Mouse (Mus musculus): Measurements from ENCODE around the gene Gm13030. TPM values are rescaled to one million over a fixed set of nuclear protein-coding genes. Genes with fewer than 3 reads are reported as not detected.
"Not testable (repeated sequence)": the region's sequence is repeated elsewhere in the genome, so short reads cannot be mapped to it uniquely, and the experiment has no call there.

Gene Gm13030
- total RNA-seq, 1 experiment: not detected

- TF ChIP-seq ZC3H11A (IDR thresholded peaks at IDR 0.05; ENCODE audit: borderline replicate concordance, low read depth, low read length) (no peak), ZNF384 (IDR thresholded peaks at IDR 0.05; ENCODE audit: low read depth, low read length) (0 out of 2 replicates have a peak, but pooled peaks have one; percentile 29), MAFK (IDR thresholded peaks at IDR 0.05; ENCODE audit: insufficient read depth, low read depth, low read length) (no peak), CHD2 (IDR thresholded peaks at IDR 0.05; ENCODE audit: low read depth, low read length) (no peak), HCFC1 (IDR thresholded peaks at IDR 0.05; ENCODE audit: borderline replicate concordance, insufficient read depth, low read length) (peak; percentile 54; the same call in 1 of the 2 replicates)
- no peak within 1 kb of the TSS for H3K27ac ChIP-seq (ENCODE audit: insufficient read depth, low read depth, low read length, poor library complexity, severe bottlenecking)
- peak within 1 kb of the TSS; percentile 78 for H3K9ac ChIP-seq (ENCODE audit: insufficient read depth, low read depth, low read length, poor library complexity, severe bottlenecking)
- peak; percentile 98 for DNase-seq (ENCODE audit: low read depth, low spot score)
- in situ Hi-C loops (cut with MboI; ENCODE audit: low sequenced_read_pairs in 2 of 2, unreplicated experiment in 2 of 2): no loop called here
- H3K36me3 ChIP-seq (ENCODE audit: control insufficient read depth, insufficient read depth, low read length, poor library complexity, severe bottlenecking): peaks cover 5% of the 10 kb centered on the region; the same call in 1 of the 2 replicates
- no peaks in the 10 kb centered on the region for H3K9me3 ChIP-seq (ENCODE audit: control insufficient read depth, insufficient read depth, low read depth, low read length)
- H3K4me1 ChIP-seq (ENCODE audit: control insufficient read depth in 2 of 2, insufficient read depth in 2 of 2, low read length in 2 of 2, poor library complexity in 1 of 2): no peaks in the 10 kb centered on the region
- H3K4me3 ChIP-seq (ENCODE audit: insufficient read depth in 1 of 2, low read depth in 1 of 2, low read length in 2 of 2, poor library complexity in 1 of 2, severe bottlenecking in 1 of 2): peak within 1 kb of the TSS; percentile 84 to 85
These were observed 40.0 kb upstream of the Gm13030 start, which contains the start of gene Otud3 for GRCm38 (mm10) chr4:138913797-138914196. Gene Otud3 (minus strand): TSS chr4:138913945.

DNA sequence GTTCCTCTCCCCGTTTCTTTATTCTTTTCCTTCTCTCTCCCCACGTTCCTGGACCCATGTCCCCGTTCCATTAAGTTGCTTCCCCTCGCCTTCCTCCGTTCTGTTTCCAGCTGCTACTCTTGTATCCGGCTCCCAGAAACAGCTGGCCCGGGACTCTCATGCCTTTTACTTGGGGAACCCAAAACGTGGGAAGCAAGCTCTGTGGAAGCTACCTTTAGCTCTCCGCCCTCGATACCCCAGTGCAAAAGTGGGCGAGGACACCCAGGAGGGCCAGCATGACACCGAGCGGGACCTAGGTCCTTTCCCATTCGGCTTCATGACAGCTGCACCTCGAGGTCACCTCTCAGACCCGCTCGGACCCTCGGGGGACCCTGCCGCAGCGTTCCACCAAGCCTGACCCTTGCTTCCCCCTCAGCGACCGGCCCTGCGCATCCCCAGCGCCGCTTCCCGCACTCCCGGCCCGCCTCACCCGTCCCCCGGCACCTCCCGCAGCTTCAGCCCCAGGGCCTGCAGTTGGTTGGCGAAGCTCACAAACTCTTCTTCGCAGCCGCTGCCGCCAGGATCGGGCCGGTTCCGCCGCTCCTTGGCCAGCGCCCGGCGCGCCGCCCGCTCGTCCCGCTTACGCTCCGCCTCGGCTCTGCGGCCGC, 39.5 kb upstream of the Gm13030 start:
- Histone ChIP-seq H3K4me3 (ENCODE audit: insufficient read depth in 1 of 2, low read depth in 1 of 2, low read length in 2 of 2, poor library complexity in 1 of 2, severe bottlenecking in 1 of 2) (peak overlapping the region; percentile 84 to 85), H3K36me3 (ENCODE audit: control insufficient read depth, insufficient read depth, low read length, poor library complexity, severe bottlenecking) (peaks cover 5% of the 10 kb centered on the region; the same call in 1 of the 2 replicates), H3K27ac (ENCODE audit: insufficient read depth, low read depth, low read length, poor library complexity, severe bottlenecking) (no peak overlapping the region), H3K9me3 (ENCODE audit: control insufficient read depth, insufficient read depth, low read depth, low read length) (no peaks in the 10 kb centered on the region), H3K4me1 (ENCODE audit: control insufficient read depth in 2 of 2, insufficient read depth in 2 of 2, low read length in 2 of 2, poor library complexity in 1 of 2) (no peaks in the 10 kb centered on the region), H3K9ac (ENCODE audit: insufficient read depth, low read depth, low read length, poor library complexity, severe bottlenecking) (peak overlapping the region; percentile 78)
- DNase-seq (ENCODE audit: low read depth, low spot score): no peak
- in situ Hi-C loops (cut with MboI; ENCODE audit: low sequenced_read_pairs in 2 of 2, unreplicated experiment in 2 of 2): no loop called here
- no peak for TF ChIP-seq ZNF384 (IDR thresholded peaks at IDR 0.05; ENCODE audit: low read depth, low read length)
- no peak for TF ChIP-seq MAFK (IDR thresholded peaks at IDR 0.05; ENCODE audit: insufficient read depth, low read depth, low read length)
- TF ChIP-seq CHD2 (IDR thresholded peaks at IDR 0.05; ENCODE audit: low read depth, low read length): no peak
- no peak for TF ChIP-seq HCFC1 (IDR thresholded peaks at IDR 0.05; ENCODE audit: borderline replicate concordance, insufficient read depth, low read length)
- no peak for TF ChIP-seq ZC3H11A (IDR thresholded peaks at IDR 0.05; ENCODE audit: borderline replicate concordance, low read depth, low read length)

DNA sequence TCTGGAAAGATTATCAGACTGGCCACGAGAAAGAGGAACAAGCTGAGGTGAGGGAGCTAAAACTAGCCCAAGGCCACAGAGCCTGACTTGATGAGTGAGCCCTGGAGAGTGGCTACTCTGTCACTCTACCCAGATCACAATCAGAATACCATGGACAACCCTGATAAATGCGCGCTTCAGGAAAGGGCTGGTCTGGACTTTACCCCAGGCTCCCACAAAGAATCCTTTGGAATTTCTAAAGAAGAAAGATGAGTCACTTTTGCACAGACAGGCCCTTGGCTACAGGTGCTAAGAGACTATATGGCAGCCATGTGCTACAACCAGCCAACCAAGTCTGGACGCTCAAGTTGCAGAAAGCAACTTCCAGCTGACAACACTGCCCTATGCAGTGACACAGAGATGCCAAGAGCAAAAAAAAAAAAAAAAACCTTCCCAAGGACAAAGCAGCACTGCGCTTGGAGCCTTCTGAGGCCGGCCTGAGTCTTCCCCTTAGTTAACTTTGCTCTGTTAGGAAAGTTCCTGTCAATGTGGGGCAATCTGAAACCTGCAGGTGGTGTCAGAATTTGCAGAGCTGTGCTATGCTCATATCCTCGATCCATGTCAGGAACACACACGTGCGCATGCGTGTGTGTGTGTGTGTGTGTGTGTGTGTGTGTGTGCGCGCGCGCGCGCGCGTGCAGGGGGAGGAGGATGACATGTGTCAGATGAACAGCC, 32.0 kb upstream of the Gm13030 start:
- Histone ChIP-seq H3K4me3 (ENCODE audit: insufficient read depth in 1 of 2, low read depth in 1 of 2, low read length in 2 of 2, poor library complexity in 1 of 2, severe bottlenecking in 1 of 2) (no peak overlapping the region), H3K9ac (ENCODE audit: insufficient read depth, low read depth, low read length, poor library complexity, severe bottlenecking) (no peak overlapping the region), H3K4me1 (ENCODE audit: control insufficient read depth in 2 of 2, insufficient read depth in 2 of 2, low read length in 2 of 2, poor library complexity in 1 of 2) (peaks cover 0 to 7% of the 10 kb centered on the region in 2 experiments; a peak in 1 of 4 replicates), H3K9me3 (ENCODE audit: control insufficient read depth, insufficient read depth, low read depth, low read length) (no peaks in the 10 kb centered on the region), H3K27ac (ENCODE audit: insufficient read depth, low read depth, low read length, poor library complexity, severe bottlenecking) (no peak overlapping the region), H3K36me3 (ENCODE audit: control insufficient read depth, insufficient read depth, low read length, poor library complexity, severe bottlenecking) (peaks cover 35% of the 10 kb centered on the region)
- in situ Hi-C loops (cut with MboI; ENCODE audit: low sequenced_read_pairs in 2 of 2, unreplicated experiment in 2 of 2): no loop called here
- no peak for TF ChIP-seq ZNF384 (IDR thresholded peaks at IDR 0.05; ENCODE audit: low read depth, low read length)
- no peak for TF ChIP-seq HCFC1 (IDR thresholded peaks at IDR 0.05; ENCODE audit: borderline replicate concordance, insufficient read depth, low read length)
- no peak for TF ChIP-seq CHD2 (IDR thresholded peaks at IDR 0.05; ENCODE audit: low read depth, low read length)
- TF ChIP-seq MAFK (IDR thresholded peaks at IDR 0.05; ENCODE audit: insufficient read depth, low read depth, low read length): no peak
- no peak for TF ChIP-seq ZC3H11A (IDR thresholded peaks at IDR 0.05; ENCODE audit: borderline replicate concordance, low read depth, low read length)
- DNase-seq (ENCODE audit: low read depth, low spot score): no peak

- TF ChIP-seq ZNF384 (IDR thresholded peaks at IDR 0.05; ENCODE audit: low read depth, low read length): no peak
- TF ChIP-seq MAFK (IDR thresholded peaks at IDR 0.05; ENCODE audit: insufficient read depth, low read depth, low read length): no peak
- TF ChIP-seq HCFC1 (IDR thresholded peaks at IDR 0.05; ENCODE audit: borderline replicate concordance, insufficient read depth, low read length): no peak
- TF ChIP-seq CHD2 (IDR thresholded peaks at IDR 0.05; ENCODE audit: low read depth, low read length): no peak
- TF ChIP-seq ZC3H11A (IDR thresholded peaks at IDR 0.05; ENCODE audit: borderline replicate concordance, low read depth, low read length): no peak
- Histone ChIP-seq H3K9me3 (ENCODE audit: control insufficient read depth, insufficient read depth, low read depth, low read length) (no peaks in the 10 kb centered on the region), H3K36me3 (ENCODE audit: control insufficient read depth, insufficient read depth, low read length, poor library complexity, severe bottlenecking) (peaks cover 35% of the 10 kb centered on the region), H3K4me1 (ENCODE audit: control insufficient read depth in 2 of 2, insufficient read depth in 2 of 2, low read length in 2 of 2, poor library complexity in 1 of 2) (peaks cover 0 to 7% of the 10 kb centered on the region in 2 experiments; a peak in 1 of 4 replicates), H3K4me3 (ENCODE audit: insufficient read depth in 1 of 2, low read depth in 1 of 2, low read length in 2 of 2, poor library complexity in 1 of 2, severe bottlenecking in 1 of 2) (no peak overlapping the region), H3K9ac (ENCODE audit: insufficient read depth, low read depth, low read length, poor library complexity, severe bottlenecking) (no peak overlapping the region), H3K27ac (ENCODE audit: insufficient read depth, low read depth, low read length, poor library complexity, severe bottlenecking) (no peak overlapping the region)
- no peak for DNase-seq (ENCODE audit: low read depth, low spot score)
- in situ Hi-C loops (cut with MboI; ENCODE audit: low sequenced_read_pairs in 2 of 2, unreplicated experiment in 2 of 2): no loop called here
These were observed 25.6 kb upstream of the Gm13030 start for GRCm38 (mm10) chr4:138899361-138899760.

DNA sequence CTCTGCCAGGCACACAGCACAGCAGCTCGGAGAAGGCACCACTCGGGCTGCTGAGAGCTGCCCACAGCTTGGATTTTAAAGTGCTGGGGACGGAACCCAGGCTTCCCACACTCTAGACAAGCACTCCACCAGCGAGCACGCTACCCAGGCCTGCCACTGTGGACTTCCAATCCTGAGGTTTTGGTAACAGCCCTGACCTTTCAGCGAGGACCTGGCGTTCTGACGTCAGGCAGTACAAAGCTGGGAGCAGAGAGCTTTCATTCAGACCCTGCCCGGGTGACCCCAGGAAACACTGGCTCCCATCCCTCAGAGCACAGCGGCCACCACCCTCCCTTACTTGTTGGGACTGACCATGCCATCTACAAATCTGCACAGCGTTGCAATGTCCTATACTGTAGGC, 20.0 kb upstream of the Gm13030 start:
- H3K27ac ChIP-seq (ENCODE audit: insufficient read depth, low read depth, low read length, poor library complexity, severe bottlenecking); H3K4me3 ChIP-seq (ENCODE audit: insufficient read depth in 1 of 2, low read depth in 1 of 2, low read length in 2 of 2, poor library complexity in 1 of 2, severe bottlenecking in 1 of 2); in situ Hi-C loops (cut with MboI; ENCODE audit: low sequenced_read_pairs in 2 of 2, unreplicated experiment in 2 of 2); DNase-seq (ENCODE audit: low read depth, low spot score); H3K9ac ChIP-seq (ENCODE audit: insufficient read depth, low read depth, low read length, poor library complexity, severe bottlenecking); H3K9me3 ChIP-seq (ENCODE audit: control insufficient read depth, insufficient read depth, low read depth, low read length): not testable (repeated sequence)
- peaks cover 25% of the 10 kb centered on the region for H3K36me3 ChIP-seq (ENCODE audit: control insufficient read depth, insufficient read depth, low read length, poor library complexity, severe bottlenecking)
- peaks cover 14 to 32% of the 10 kb centered on the region in 2 experiments for H3K4me1 ChIP-seq (ENCODE audit: control insufficient read depth in 2 of 2, insufficient read depth in 2 of 2, low read length in 2 of 2, poor library complexity in 1 of 2)
